Mouse (Mus musculus): Measurements from ENCODE around the gene Map4k1. TPM values are rescaled to one million over a fixed set of nuclear protein-coding genes. Genes with fewer than 3 reads are reported as not detected.

Map4k1 gene
- total and polyA plus RNA-seq, 2 experiments from 2014 or later: 1.4 TPM; not detected in 1

GRCm38 (mm10) chr7:29028761-29029160 is 46.9 kb downstream of the Map4k1 start:
- TF ChIP-seq CTCF (IDR thresholded peaks at IDR 0.05; ENCODE audit: low read depth): no peak
- no peak for TF ChIP-seq EP300 (IDR thresholded peaks at IDR 0.05; ENCODE audit: low read depth)
- Histone ChIP-seq H3K27ac (ENCODE audit: low read depth) (no peak overlapping the region), H3K4me3 (ENCODE audit: low read depth, low read length) (no peak overlapping the region), H3K4me2 (ENCODE audit: low read depth, low read length) (no peak overlapping the region), H3K4me1 (ENCODE audit: control insufficient read depth, insufficient read depth) (no peaks in the 10 kb centered on the region), H3K36me3 (replicated peaks; ENCODE audit: control insufficient read depth, insufficient read depth, low read length) (no peaks in the 10 kb centered on the region), H3K9ac (replicated peaks; ENCODE audit: low read depth, low read length) (no peak overlapping the region), H3K27me3 (ENCODE audit: control insufficient read depth, insufficient read depth, low read length) (no peaks in the 10 kb centered on the region), H3K9me3 (replicated peaks; ENCODE audit: control insufficient read depth, low read length) (no peaks in the 10 kb centered on the region)
- ATAC-seq (ENCODE audit: insufficient read depth, low read depth) (no peak), DNase-seq (ENCODE audit: low spot score) (no peak)
- 73% methylated on average over 6 of the region's 6 CpGs for WGBS

- WGBS: 81% methylated on average over 14 of the region's 14 CpGs
- DNase-seq (ENCODE audit: low spot score): no peak
- Histone ChIP-seq H3K4me3 (ENCODE audit: low read depth, low read length) (no peak overlapping the region), H3K4me1 (ENCODE audit: control insufficient read depth, insufficient read depth) (no peaks in the 10 kb centered on the region), H3K27me3 (ENCODE audit: control insufficient read depth, insufficient read depth, low read length) (no peaks in the 10 kb centered on the region), H3K4me2 (ENCODE audit: low read depth, low read length) (no peak overlapping the region), H3K27ac (ENCODE audit: low read depth) (no peak overlapping the region), H3K9me3 (replicated peaks; ENCODE audit: control insufficient read depth, low read length) (no peaks in the 10 kb centered on the region), H3K36me3 (replicated peaks; ENCODE audit: control insufficient read depth, insufficient read depth, low read length) (no peaks in the 10 kb centered on the region), H3K9ac (replicated peaks; ENCODE audit: low read depth, low read length) (no peak overlapping the region)
- TF ChIP-seq CTCF (IDR thresholded peaks at IDR 0.05; ENCODE audit: low read depth) (no peak), EP300 (IDR thresholded peaks at IDR 0.05; ENCODE audit: low read depth) (no peak)
- ATAC-seq (ENCODE audit: insufficient read depth, low read depth): no peak
These were observed 48.1 kb downstream of the Map4k1 start for GRCm38 (mm10) chr7:29029690-29030656.

GRCm38 (mm10) chr7:29031641-29032040 is 49.8 kb downstream of the Map4k1 start:
- no peaks in the 10 kb centered on the region for H3K27me3 ChIP-seq (ENCODE audit: control insufficient read depth, insufficient read depth, low read length)
- no peak overlapping the region for H3K9ac ChIP-seq (replicated peaks; ENCODE audit: low read depth, low read length)
- H3K4me1 ChIP-seq (ENCODE audit: control insufficient read depth, insufficient read depth): no peaks in the 10 kb centered on the region
- no peak overlapping the region for H3K27ac ChIP-seq (ENCODE audit: low read depth)
- H3K4me2 ChIP-seq (ENCODE audit: low read depth, low read length): no peak overlapping the region
- ATAC-seq (ENCODE audit: insufficient read depth, low read depth) (no peak), DNase-seq (ENCODE audit: low spot score) (no peak)
- TF ChIP-seq CTCF (IDR thresholded peaks at IDR 0.05; ENCODE audit: low read depth): no peak
- no peak for TF ChIP-seq EP300 (IDR thresholded peaks at IDR 0.05; ENCODE audit: low read depth)
- 46% methylated on average over 10 of the region's 10 CpGs for WGBS
- no peak overlapping the region for H3K4me3 ChIP-seq (ENCODE audit: low read depth, low read length)
- H3K9me3 ChIP-seq (replicated peaks; ENCODE audit: control insufficient read depth, low read length): no peaks in the 10 kb centered on the region
- no peaks in the 10 kb centered on the region for H3K36me3 ChIP-seq (replicated peaks; ENCODE audit: control insufficient read depth, insufficient read depth, low read length)

- no peak for DNase-seq (ENCODE audit: low spot score)
- Histone ChIP-seq H3K27me3 (ENCODE audit: control insufficient read depth, insufficient read depth, low read length) (no peaks in the 10 kb centered on the region), H3K4me3 (ENCODE audit: low read depth, low read length) (no peak overlapping the region), H3K36me3 (replicated peaks; ENCODE audit: control insufficient read depth, insufficient read depth, low read length) (no peaks in the 10 kb centered on the region), H3K9me3 (replicated peaks; ENCODE audit: control insufficient read depth, low read length) (no peaks in the 10 kb centered on the region), H3K4me2 (ENCODE audit: low read depth, low read length) (no peak overlapping the region), H3K27ac (ENCODE audit: low read depth) (no peak overlapping the region), H3K4me1 (ENCODE audit: control insufficient read depth, insufficient read depth) (no peaks in the 10 kb centered on the region), H3K9ac (replicated peaks; ENCODE audit: low read depth, low read length) (no peak overlapping the region)
- WGBS: 86% methylated on average over 5 of the region's 5 CpGs
- TF ChIP-seq CTCF (IDR thresholded peaks at IDR 0.05; ENCODE audit: low read depth): peak; percentile 23; the same call in 1 of the 2 replicates
- TF ChIP-seq EP300 (IDR thresholded peaks at IDR 0.05; ENCODE audit: low read depth): no peak
- no peak for ATAC-seq (ENCODE audit: insufficient read depth, low read depth)
These were observed 50.8 kb downstream of the Map4k1 start for GRCm38 (mm10) chr7:29032685-29033084.

- TF ChIP-seq EP300 (IDR thresholded peaks at IDR 0.05; ENCODE audit: low read depth): no peak
- no peak for TF ChIP-seq CTCF (IDR thresholded peaks at IDR 0.05; ENCODE audit: low read depth)
- ATAC-seq (ENCODE audit: insufficient read depth, low read depth) (no peak), DNase-seq (ENCODE audit: low spot score) (no peak)
- H3K27me3 ChIP-seq (ENCODE audit: control insufficient read depth, insufficient read depth, low read length): peaks cover 10% of the 10 kb centered on the region
- no peak overlapping the region for H3K9ac ChIP-seq (replicated peaks; ENCODE audit: low read depth, low read length)
- H3K9me3 ChIP-seq (replicated peaks; ENCODE audit: control insufficient read depth, low read length): no peaks in the 10 kb centered on the region
- no peak overlapping the region for H3K4me3 ChIP-seq (ENCODE audit: low read depth, low read length)
- no peak overlapping the region for H3K27ac ChIP-seq (ENCODE audit: low read depth)
- no peak overlapping the region for H3K4me2 ChIP-seq (ENCODE audit: low read depth, low read length)
- H3K4me1 ChIP-seq (ENCODE audit: control insufficient read depth, insufficient read depth): peaks cover 7% of the 10 kb centered on the region; the same call in 1 of the 2 replicates
- WGBS: 87% methylated on average over 6 of the region's 6 CpGs
- no peaks in the 10 kb centered on the region for H3K36me3 ChIP-seq (replicated peaks; ENCODE audit: control insufficient read depth, insufficient read depth, low read length)
These were observed 55.4 kb downstream of the Map4k1 start for GRCm38 (mm10) chr7:29037261-29037660.

Data from heart, postnatal 0 days (tissue).